Mouse (Mus musculus) embryo, embryonic 9.5 days (tissue): ENCODE measurements around the gene Gm8212.
"Not testable (repeated sequence)": the region's sequence is repeated elsewhere in the genome, so short reads cannot be mapped to it uniquely, and the experiment has no call there.

Experiments
- DNase-seq: peaks from one replicate; pipeline ENCODE4 v3.0.0-alpha.2; 2017; ENCODE audit errors: extremely low spot score

Gm8212 gene

DNA sequence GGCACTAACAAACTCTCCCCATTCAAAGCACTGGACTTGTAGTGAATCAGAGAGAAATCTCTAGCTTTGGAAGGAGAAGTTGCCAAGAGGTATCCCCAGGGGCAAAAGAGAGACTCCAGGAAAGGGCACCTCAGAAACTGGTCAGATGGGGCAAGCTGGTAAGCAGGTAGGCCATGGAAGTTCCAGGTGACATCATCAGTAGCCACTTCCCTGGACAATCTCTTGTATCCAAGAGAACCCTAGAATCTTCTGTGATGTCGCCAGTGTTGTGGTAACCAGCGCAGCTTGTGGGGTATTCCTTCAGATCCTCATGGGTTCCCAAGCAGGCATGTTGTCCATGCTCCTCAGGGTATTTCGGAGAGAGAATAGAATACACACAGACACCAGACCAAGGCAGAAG, at the start of gene Gm8212:
TSS of gene Gm8212 (plus strand) at position 301 of the 400 bp plus-strand sequence.
- not testable (repeated sequence) for DNase-seq

- not testable (repeated sequence) for DNase-seq
These were observed 15.7 kb downstream of the Gm8212 start, which contains the start of gene 4930503E14Rik for GRCm38 (mm10) chr14:44213154-44213553. TSS of gene 4930503E14Rik (minus strand) at chr14:44213254.

GRCm38 (mm10) chr14:44248039-44248438, 50.6 kb downstream of the Gm8212 start:
- DNase-seq: no peak
